Mouse (Mus musculus) hindbrain, embryonic 12.5 days (tissue): ENCODE measurements at regions not wholly inside any gene's neighbourhood (a gene's known extent, or its start where the extent isn't known, plus 50 kb on each side); places are given as distances from the start of the nearest gene placed in this dataset.
"Not testable (repeated sequence)": the region's sequence is repeated elsewhere in the genome, so short reads cannot be mapped to it uniquely, and the experiment has no call there.

ENCODE experiments used
- ATAC-seq: fragments of 200-750 bp; cut with Nextera tagmentation; 2 replicates; pipeline ENCODE4 v1.8.0; 2017; ENCODE audit warnings: moderate TSS enrichment; ENCODE audit not compliant: low FRiP score
- H3K27ac ChIP-seq: fragments of 300-500 bp; sonication (generic); 2 replicates; pipeline ENCODE4 v1.5.1; 2016; ENCODE audit warnings: mild to moderate bottlenecking
- H3K27me3 ChIP-seq: fragments of 300-500 bp; sonication (generic); 2 replicates; pipeline ENCODE4 v1.6.1; 2016; ENCODE audit warnings: mild to moderate bottlenecking
- H3K36me3 ChIP-seq: fragments of 300-500 bp; sonication (generic); 2 replicates; pipeline ENCODE4 v1.6.1; 2016; ENCODE audit warnings: mild to moderate bottlenecking
- H3K4me1 ChIP-seq: fragments of 300-500 bp; sonication (generic); 2 replicates; pipeline ENCODE4 v1.6.1; 2016
- H3K4me2 ChIP-seq: fragments of 300-500 bp; sonication (generic); replicated peaks from 2 replicates; pipeline ENCODE4 v1.6.1; 2016; ENCODE audit warnings: mild to moderate bottlenecking
- H3K4me3 ChIP-seq: fragments of 300-500 bp; sonication (generic); 2 replicates; pipeline ENCODE4 v1.5.1; 2016; ENCODE audit warnings: mild to moderate bottlenecking
- H3K9ac ChIP-seq: fragments of 300-500 bp; sonication (generic); 2 replicates; pipeline ENCODE4 v1.6.1; 2016; ENCODE audit warnings: mild to moderate bottlenecking, moderate library complexity
- H3K9me3 ChIP-seq: fragments of 300-500 bp; sonication (generic); replicated peaks from 2 replicates; pipeline ENCODE4 v1.6.1; 2016; ENCODE audit warnings: mild to moderate bottlenecking
- WGBS: fragments of 180-500 bp; shearing (Covaris S2); methylation state at CpG from one replicate; pipeline ENCODE4 v1.1.7; 2016; 5-methylcytosine and 5-hydroxymethylcytosine counted together

GRCm38 (mm10) chr10:66683160-66683559 is 412.8 kb upstream of the Jmjd1c start:
- no peak overlapping the region for H3K9ac ChIP-seq
- no peaks in the 10 kb centered on the region for H3K4me1 ChIP-seq
- no peaks in the 10 kb centered on the region for H3K27me3 ChIP-seq
- peaks cover 11% of the 10 kb centered on the region for H3K9me3 ChIP-seq
- no peak overlapping the region for H3K27ac ChIP-seq
- 84% methylated on average over 6 of the region's 6 CpGs for WGBS
- no peak overlapping the region for H3K4me2 ChIP-seq
- no peak overlapping the region for H3K4me3 ChIP-seq
- no peaks in the 10 kb centered on the region for H3K36me3 ChIP-seq
- ATAC-seq, result no peak

DNA sequence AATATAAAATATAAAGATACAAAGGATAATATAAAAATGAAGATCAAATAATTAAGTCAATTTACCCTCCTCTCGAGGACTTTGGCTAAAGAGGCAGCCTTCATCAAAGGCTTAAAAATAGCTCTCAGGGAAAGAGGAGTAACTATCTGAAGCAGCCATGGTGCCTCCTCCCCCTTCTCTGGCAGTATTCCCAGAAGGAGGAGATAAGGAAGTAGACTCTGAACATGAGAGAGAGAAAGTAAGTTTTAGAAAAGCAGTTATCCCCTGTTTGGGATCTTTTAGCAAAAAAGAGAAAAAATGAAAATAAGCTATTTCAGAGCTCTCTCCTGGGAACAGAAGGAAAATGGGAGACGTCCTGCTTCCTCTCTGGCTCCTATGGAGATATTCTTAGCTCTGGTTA is 406.7 kb upstream of the Jmjd1c start:
- peaks cover 22% of the 10 kb centered on the region for H3K9me3 ChIP-seq
- not testable (repeated sequence) for H3K27ac ChIP-seq, H3K36me3 ChIP-seq, ATAC-seq, H3K4me2 ChIP-seq, H3K9ac ChIP-seq, H3K4me3 ChIP-seq, H3K4me1 ChIP-seq, H3K27me3 ChIP-seq
- WGBS, result 69% methylated on average over 2 of the region's 2 CpGs

DNA sequence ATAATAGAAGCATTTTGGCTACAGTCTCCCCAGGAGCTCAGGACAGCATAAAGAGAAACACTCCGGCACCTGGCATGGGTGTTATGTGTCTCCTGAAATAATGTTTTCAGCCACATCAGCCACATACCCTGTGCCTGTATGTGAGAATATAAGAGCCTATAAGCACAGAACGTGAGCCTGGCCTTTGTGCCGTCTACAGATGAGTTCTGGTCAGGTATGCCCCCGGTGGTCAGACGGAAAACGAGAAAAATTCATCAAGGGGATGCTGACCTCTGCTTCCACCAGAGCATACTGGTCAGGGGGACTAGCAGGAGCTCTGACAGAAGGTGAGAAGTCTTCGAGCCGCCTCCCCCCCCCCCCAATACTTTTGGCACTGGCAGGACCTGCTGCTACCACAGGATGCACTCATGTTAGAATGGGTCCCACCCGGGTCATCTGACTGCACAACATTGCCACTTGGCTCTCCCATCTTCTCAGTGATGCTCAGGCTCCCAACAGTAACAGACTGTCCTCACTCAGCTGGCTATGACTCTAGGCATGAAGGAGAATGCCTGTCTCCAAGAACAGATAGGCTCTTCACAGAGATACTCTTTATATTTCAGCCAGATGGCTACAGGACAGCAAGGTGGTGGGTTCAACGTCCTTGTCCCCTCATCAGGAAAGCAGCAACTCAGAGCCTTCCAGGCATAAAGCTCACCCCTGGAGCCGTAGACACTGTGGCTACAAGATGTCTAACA is 401.2 kb upstream of the Jmjd1c start:
- H3K27ac ChIP-seq, result no peak overlapping the region
- no peak overlapping the region for H3K9ac ChIP-seq
- H3K36me3 ChIP-seq, result no peaks in the 10 kb centered on the region
- no peaks in the 10 kb centered on the region for H3K4me1 ChIP-seq
- no peak overlapping the region for H3K4me3 ChIP-seq
- H3K27me3 ChIP-seq, result no peaks in the 10 kb centered on the region
- 89% methylated on average over 11 of the region's 11 CpGs for WGBS
- no peak for ATAC-seq
- 0 out of 2 replicates have a peak, but pooled peaks cover 2% of the 10 kb centered on the region for H3K9me3 ChIP-seq
- no peak overlapping the region for H3K4me2 ChIP-seq

- not testable (repeated sequence) for H3K27me3 ChIP-seq, H3K9ac ChIP-seq, ATAC-seq, H3K4me1 ChIP-seq, H3K4me3 ChIP-seq, H3K4me2 ChIP-seq, H3K36me3 ChIP-seq, H3K27ac ChIP-seq
- H3K9me3 ChIP-seq, result peaks cover 18% of the 10 kb centered on the region
- WGBS, result 93% methylated on average over 9 of the region's 9 CpGs
These were observed 381.0 kb upstream of the Jmjd1c start for GRCm38 (mm10) chr10:66714926-66715325.

DNA sequence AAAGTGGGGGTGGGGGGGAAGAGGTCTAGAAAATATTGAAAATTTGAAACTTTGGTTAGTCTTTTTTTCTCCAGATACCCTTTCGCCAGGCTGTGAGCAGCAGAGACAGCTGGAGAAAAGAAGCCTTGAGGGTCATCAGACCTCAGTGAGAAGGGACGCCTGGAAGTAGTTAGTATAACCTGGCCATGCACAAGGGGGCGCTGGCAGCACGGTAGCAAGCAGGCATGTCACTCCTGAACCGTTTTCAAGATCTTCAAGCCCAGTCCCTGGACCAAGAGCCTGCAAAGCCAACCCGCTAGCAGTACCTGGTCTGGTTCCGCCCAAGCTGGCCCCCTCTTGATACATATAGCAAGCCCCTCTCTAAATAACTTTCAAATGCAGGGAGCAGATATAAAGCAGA is 378.0 kb upstream of the Jmjd1c start:
- Histone ChIP-seq H3K36me3 (no peaks in the 10 kb centered on the region), H3K9me3 (peaks cover 18% of the 10 kb centered on the region), H3K4me3 (no peak overlapping the region), H3K4me1 (no peaks in the 10 kb centered on the region), H3K9ac (no peak overlapping the region), H3K27ac (no peak overlapping the region), H3K4me2 (no peak overlapping the region), H3K27me3 (no peaks in the 10 kb centered on the region)
- no peak for ATAC-seq
- WGBS, result 73% methylated on average over 7 of the region's 7 CpGs

GRCm38 (mm10) chr10:66719796-66720195 is 376.1 kb upstream of the Jmjd1c start:
- Histone ChIP-seq H3K27me3 (no peaks in the 10 kb centered on the region), H3K9ac (no peak overlapping the region), H3K4me1 (no peaks in the 10 kb centered on the region), H3K36me3 (no peaks in the 10 kb centered on the region), H3K9me3 (peaks cover 11% of the 10 kb centered on the region), H3K27ac (no peak overlapping the region), H3K4me2 (no peak overlapping the region), H3K4me3 (no peak overlapping the region)
- ATAC-seq, result no peak
- WGBS, result 91% methylated on average over 11 of the region's 11 CpGs

GRCm38 (mm10) chr10:66733631-66734030 is 362.3 kb upstream of the Jmjd1c start:
- H3K4me2 ChIP-seq, result no peak overlapping the region
- no peak for ATAC-seq
- H3K4me1 ChIP-seq, result no peaks in the 10 kb centered on the region
- no peaks in the 10 kb centered on the region for H3K27me3 ChIP-seq
- no peak overlapping the region for H3K4me3 ChIP-seq
- WGBS, result 90% methylated on average over 5 of the region's 5 CpGs
- H3K27ac ChIP-seq, result no peak overlapping the region
- H3K36me3 ChIP-seq, result no peaks in the 10 kb centered on the region
- peaks cover 9% of the 10 kb centered on the region; the same call in 1 of the 2 replicates for H3K9me3 ChIP-seq
- no peak overlapping the region for H3K9ac ChIP-seq

DNA sequence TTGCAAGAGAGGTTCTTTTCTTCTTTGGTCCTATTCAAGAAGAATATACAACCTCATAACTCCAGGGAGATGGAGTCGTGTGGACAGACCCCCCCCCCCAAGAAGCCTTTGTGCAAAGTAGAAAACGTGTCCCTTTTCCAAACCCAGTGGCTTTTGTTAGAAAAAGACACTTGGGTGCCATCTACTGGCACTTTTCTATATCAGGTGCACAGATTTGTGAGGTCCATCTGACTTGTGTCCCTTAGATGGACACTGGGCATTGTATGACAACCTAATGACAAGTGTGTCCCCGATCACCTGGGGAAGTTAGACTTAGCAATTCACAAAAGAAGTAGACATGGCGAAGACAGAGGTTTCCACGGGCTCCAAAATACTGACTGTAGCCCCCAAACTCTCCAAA is 361.1 kb upstream of the Jmjd1c start:
- Histone ChIP-seq H3K9me3 (peaks cover 4% of the 10 kb centered on the region; the same call in 1 of the 2 replicates), H3K4me1 (no peaks in the 10 kb centered on the region), H3K36me3 (no peaks in the 10 kb centered on the region), H3K4me3 (no peak overlapping the region), H3K27me3 (no peaks in the 10 kb centered on the region), H3K4me2 (no peak overlapping the region), H3K9ac (no peak overlapping the region), H3K27ac (no peak overlapping the region)
- no peak for ATAC-seq
- WGBS, result 65% methylated on average over 5 of the region's 5 CpGs

GRCm38 (mm10) chr10:66739017-66739416 is 356.9 kb upstream of the Jmjd1c start:
- Histone ChIP-seq H3K27me3 (no peaks in the 10 kb centered on the region), H3K4me2 (no peak overlapping the region), H3K9ac (no peak overlapping the region), H3K4me1 (no peaks in the 10 kb centered on the region), H3K9me3 (no peaks in the 10 kb centered on the region), H3K27ac (no peak overlapping the region), H3K4me3 (no peak overlapping the region), H3K36me3 (no peaks in the 10 kb centered on the region)
- 72% methylated on average over 6 of the region's 7 CpGs for WGBS
- ATAC-seq, result no peak

DNA sequence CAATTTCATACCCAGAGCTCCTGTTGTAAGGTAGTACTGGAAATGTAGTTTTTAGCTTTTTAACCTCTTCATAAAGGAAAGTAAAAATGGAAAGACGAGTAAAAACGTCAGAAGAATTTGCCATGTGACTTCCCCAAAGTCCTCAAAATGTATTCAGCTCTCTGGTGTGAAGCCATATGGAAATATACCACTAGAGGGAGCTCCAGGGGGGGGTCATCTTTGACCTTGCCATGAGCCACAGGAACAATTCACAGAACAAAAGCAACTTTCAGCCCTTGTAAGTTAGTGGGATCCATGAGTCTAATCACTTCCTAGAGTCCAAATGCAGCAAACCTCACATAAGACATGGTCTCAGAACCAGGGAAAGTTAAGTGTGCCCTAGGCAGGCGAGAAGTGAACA is 354.1 kb upstream of the Jmjd1c start:
- Histone ChIP-seq H3K36me3 (no peaks in the 10 kb centered on the region), H3K4me2 (no peak overlapping the region), H3K27ac (no peak overlapping the region), H3K4me3 (no peak overlapping the region), H3K27me3 (no peaks in the 10 kb centered on the region), H3K4me1 (no peaks in the 10 kb centered on the region), H3K9ac (no peak overlapping the region), H3K9me3 (no peaks in the 10 kb centered on the region)
- no peak for ATAC-seq
- WGBS, result 66% methylated on average over 3 of the region's 3 CpGs

- ATAC-seq, result no peak
- Histone ChIP-seq H3K27ac (no peak overlapping the region), H3K4me2 (no peak overlapping the region), H3K36me3 (no peaks in the 10 kb centered on the region), H3K4me3 (no peak overlapping the region), H3K9ac (no peak overlapping the region), H3K4me1 (no peaks in the 10 kb centered on the region), H3K9me3 (no peaks in the 10 kb centered on the region), H3K27me3 (no peaks in the 10 kb centered on the region)
- 85% methylated on average over 6 of the region's 6 CpGs for WGBS
These were observed 352.7 kb upstream of the Jmjd1c start for GRCm38 (mm10) chr10:66743254-66743653.

DNA sequence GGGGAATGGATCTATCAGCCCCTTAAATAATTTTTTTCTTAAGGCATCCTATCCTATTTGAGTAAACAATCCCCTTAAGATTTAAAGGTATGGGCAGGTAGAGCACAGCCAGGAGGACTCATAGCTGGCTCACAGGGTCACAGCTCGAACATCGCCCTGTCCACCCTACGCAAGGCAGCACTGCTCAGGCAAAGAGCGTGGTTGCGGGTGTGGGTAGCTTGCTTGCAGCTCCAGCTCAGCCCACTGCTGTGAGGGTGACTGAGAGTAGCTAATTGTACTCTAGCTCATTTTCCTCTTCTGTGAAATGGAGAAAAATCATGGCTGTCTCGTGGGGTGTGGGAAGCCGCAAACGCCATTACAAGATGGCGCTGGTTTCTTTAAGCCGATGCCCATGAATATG is 350.1 kb upstream of the Jmjd1c start:
- Histone ChIP-seq H3K4me3 (no peak overlapping the region), H3K9ac (no peak overlapping the region), H3K27ac (no peak overlapping the region), H3K9me3 (no peaks in the 10 kb centered on the region), H3K4me2 (no peak overlapping the region), H3K36me3 (no peaks in the 10 kb centered on the region), H3K4me1 (no peaks in the 10 kb centered on the region; the same call in 1 of the 2 replicates), H3K27me3 (no peaks in the 10 kb centered on the region)
- 96% methylated on average over 10 of the region's 10 CpGs for WGBS
- no peak for ATAC-seq

GRCm38 (mm10) chr10:66752237-66752810 is 343.6 kb upstream of the Jmjd1c start:
- no peak overlapping the region for H3K4me3 ChIP-seq
- WGBS, result 81% methylated on average over 7 of the region's 7 CpGs
- ATAC-seq, result no peak

More at GRCm38 (mm10) chr10:66752237-66752810, 343.6 kb upstream of the Jmjd1c start:
- H3K4me2 ChIP-seq, result no peak overlapping the region
- no peaks in the 10 kb centered on the region for H3K36me3 ChIP-seq
- no peaks in the 10 kb centered on the region for H3K27me3 ChIP-seq
- no peaks in the 10 kb centered on the region for H3K9me3 ChIP-seq
- no peak overlapping the region for H3K9ac ChIP-seq
- H3K27ac ChIP-seq, result no peak overlapping the region
- H3K4me1 ChIP-seq, result no peaks in the 10 kb centered on the region; the same call in 1 of the 2 replicates
